Mouse (Mus musculus) ES-E14 (cell line): ENCODE measurements around the gene Krba1. TPM values are rescaled to one million over a fixed set of nuclear protein-coding genes. Genes with fewer than 3 reads are reported as not detected.

Experiments used
- DNase-seq: peaks from one replicate; pipeline ENCODE4 v3.0.0-alpha.2; 2013; ENCODE audit warnings: low read depth, low spot score
- H3K27ac ChIP-seq: 2 replicates; pipeline ENCODE4 v1.5.1; 2012; ENCODE audit warnings: low read depth, mild to moderate bottlenecking, low read length, moderate library complexity, mixed read lengths; ENCODE audit not compliant: poor library complexity, insufficient read depth, severe bottlenecking
- H3K36me3 ChIP-seq: 2 replicates; pipeline ENCODE4 v1.6.1; 2012; ENCODE audit warnings: mild to moderate bottlenecking, low read length, moderate library complexity, mixed read lengths; ENCODE audit not compliant: control insufficient read depth, poor library complexity, insufficient read depth, severe bottlenecking
- H3K4me1 ChIP-seq, 2 experiments: fragments of 150-350 bp in 1 of 2; sonication (generic) in 1 of 2; 2 replicates each; pipeline ENCODE4 v1.6.1; 2012; ENCODE audit warnings: low read length in 2 of 2, mild to moderate bottlenecking in 1 of 2, mixed read lengths in 1 of 2; ENCODE audit not compliant: control insufficient read depth in 2 of 2, insufficient read depth in 2 of 2, poor library complexity in 1 of 2
- H3K4me3 ChIP-seq, 2 experiments: fragments of 150-350 bp in 1 of 2; sonication (generic) in 1 of 2; 2 replicates each; pipeline ENCODE4 v1.5.1; 2012; ENCODE audit warnings: low read length in 2 of 2, low read depth in 1 of 2, mild to moderate bottlenecking in 1 of 2, mixed read lengths in 1 of 2; ENCODE audit not compliant: insufficient read depth in 1 of 2, poor library complexity in 1 of 2, severe bottlenecking in 1 of 2
- H3K9ac ChIP-seq: 2 replicates; pipeline ENCODE4 v1.6.1; 2012; ENCODE audit warnings: low read depth, mild to moderate bottlenecking, low read length, mixed read lengths; ENCODE audit not compliant: poor library complexity, insufficient read depth, severe bottlenecking
- H3K9me3 ChIP-seq: fragments of 150-350 bp; sonication (generic); 2 replicates; pipeline ENCODE4 v1.6.1; 2012; ENCODE audit warnings: low read depth, mild to moderate bottlenecking, low read length; ENCODE audit not compliant: control insufficient read depth, insufficient read depth
- CHD2 ChIP-seq: IDR thresholded peaks from 2 replicates; pipeline ENCODE4 v1.6.1; 2014; ENCODE audit warnings: mild to moderate bottlenecking, low read depth, low read length, inconsistent platforms
- HCFC1 ChIP-seq: IDR thresholded peaks from 2 replicates; pipeline ENCODE4 v1.6.1; 2012; ENCODE audit warnings: low read length, inconsistent platforms, borderline replicate concordance; ENCODE audit not compliant: insufficient read depth
- MAFK ChIP-seq: IDR thresholded peaks from 2 replicates; pipeline ENCODE4 v1.6.1; 2014; ENCODE audit warnings: mild to moderate bottlenecking, low read depth, low read length, inconsistent platforms; ENCODE audit not compliant: insufficient read depth
- ZC3H11A ChIP-seq: IDR thresholded peaks from 2 replicates; pipeline ENCODE4 v1.6.1; 2012; ENCODE audit warnings: low read depth, mild to moderate bottlenecking, inconsistent platforms, low read length, borderline replicate concordance
- ZNF384 ChIP-seq: IDR thresholded peaks from 2 replicates; pipeline ENCODE4 v1.6.1; 2012; ENCODE audit warnings: low read depth, low read length, inconsistent platforms
- in situ Hi-C, 2 experiments: fragments of 600-800 bp; cut with MboI; formaldehyde crosslinking; loops; one replicate each; pipeline ENCODE4 v1.15.1; 2025; ENCODE audit warnings: low sequenced_read_pairs in 2 of 2, inconsistent platforms in 1 of 2; ENCODE audit not compliant: unreplicated experiment in 2 of 2
- total RNA-seq: library from RNA; depleted of rRNA; stranded (reverse); fragments of 300-350 nt; gene quantifications from 2 replicates; pipeline ENCODE4 v1.2.3, GENCODE M21; 2012

Gene Krba1
- total RNA-seq, 1 experiment, result 22.8 TPM

DNA sequence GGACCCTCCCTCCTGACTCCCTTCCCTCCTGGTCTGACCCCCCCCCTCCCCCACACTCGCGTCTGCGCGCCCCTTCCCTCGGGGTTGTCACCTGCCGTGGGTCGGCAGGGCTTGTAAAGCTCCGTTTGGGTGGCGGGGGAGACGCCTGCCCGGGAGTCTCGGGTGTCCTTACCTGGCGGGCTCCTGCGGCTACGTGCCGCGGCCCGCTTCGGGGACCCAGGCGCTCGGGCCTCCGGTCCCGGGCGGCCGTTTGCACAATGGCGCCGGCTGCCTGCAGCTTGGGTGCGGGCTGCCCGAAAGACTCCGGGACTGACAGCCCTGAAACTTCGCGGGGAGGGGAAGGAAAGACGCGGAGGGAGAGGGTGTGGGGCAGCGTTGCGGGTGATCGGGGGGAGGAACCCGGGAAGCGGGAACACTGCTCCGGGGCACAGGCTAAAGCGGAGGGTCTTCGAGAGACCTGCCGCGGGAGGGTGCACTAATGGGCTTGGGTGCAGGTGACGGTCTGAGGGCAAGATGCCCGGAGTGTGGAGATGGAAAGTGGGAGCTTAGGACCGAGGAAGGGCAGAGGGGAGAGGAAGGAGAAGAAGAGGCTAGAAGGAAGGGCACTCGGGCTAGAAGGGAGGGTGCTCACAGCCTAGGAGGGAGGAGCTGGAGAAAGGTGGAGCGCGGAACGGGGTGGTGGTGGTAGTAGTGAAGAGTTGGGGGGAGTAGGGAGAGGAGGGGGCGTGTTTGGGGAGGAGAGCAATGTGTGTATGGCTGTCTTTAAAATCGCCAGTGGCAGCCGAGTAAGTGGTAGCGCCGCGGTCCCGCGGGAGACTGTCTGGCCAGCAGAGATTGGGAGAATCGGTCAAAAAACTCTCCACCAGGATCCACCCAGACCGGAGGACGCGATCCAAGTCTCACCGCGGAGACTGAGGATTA lies 50.1 kb downstream of the Krba1 start, which contains the start of gene Zfp467:
Gene Zfp467, minus strand, starts transcription at position 645 of the 921 bp plus-strand sequence.
- Histone ChIP-seq H3K9me3 (no peaks in the 10 kb centered on the region), H3K36me3 (no peaks in the 10 kb centered on the region), H3K4me3 (peak within 1 kb of the TSS; percentile 71 to 80), H3K4me1 (peaks cover 0 to 13% of the 10 kb centered on the region in 2 experiments; a peak in 2 of 4 replicates), H3K9ac (peak within 1 kb of the TSS; percentile 62), H3K27ac (peak within 1 kb of the TSS; percentile 54; the same call in 1 of the 2 replicates)
- peak; percentile 22 for DNase-seq
- in situ Hi-C loops, result no loop called here
- TF ChIP-seq HCFC1, result no peak
- TF ChIP-seq MAFK, result no peak
- no peak for TF ChIP-seq ZNF384
- TF ChIP-seq CHD2, result no peak
- no peak for TF ChIP-seq ZC3H11A

DNA sequence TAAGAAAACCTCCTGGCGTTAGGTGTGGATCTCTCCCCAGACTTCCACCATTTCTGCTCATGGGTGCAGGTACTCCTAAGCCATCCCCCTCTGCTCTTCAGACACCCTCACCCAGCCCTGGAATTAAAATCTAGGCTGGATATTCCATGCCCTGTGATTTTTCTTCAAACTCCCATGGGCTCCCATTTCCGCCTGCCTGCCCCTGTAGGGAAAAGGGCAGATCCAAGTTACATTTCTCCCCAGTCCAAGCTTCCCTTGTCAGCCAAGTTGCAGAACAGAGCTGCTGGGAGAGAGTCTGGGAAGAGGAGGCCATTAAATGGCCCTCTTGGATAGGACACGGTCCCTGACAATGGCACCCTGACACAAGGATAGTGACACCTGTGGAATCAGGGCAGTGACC lies 50.9 kb downstream of the Krba1 start:
- no peak overlapping the region for H3K27ac ChIP-seq
- in situ Hi-C loops, result no loop called here
- DNase-seq, result no peak
- H3K9me3 ChIP-seq, result no peaks in the 10 kb centered on the region
- H3K9ac ChIP-seq, result no peak overlapping the region
- TF ChIP-seq CHD2, result no peak
- TF ChIP-seq MAFK, result no peak
- no peak for TF ChIP-seq ZNF384
- no peak for TF ChIP-seq HCFC1
- TF ChIP-seq ZC3H11A, result no peak
- H3K36me3 ChIP-seq, result no peaks in the 10 kb centered on the region
- no peak overlapping the region for H3K4me3 ChIP-seq
- peaks cover 0 to 10% of the 10 kb centered on the region in 2 experiments; a peak in 2 of 4 replicates for H3K4me1 ChIP-seq

- Histone ChIP-seq H3K36me3 (no peaks in the 10 kb centered on the region), H3K9me3 (no peaks in the 10 kb centered on the region), H3K4me3 (no peak overlapping the region), H3K9ac (no peak overlapping the region), H3K4me1 (peaks cover 0 to 10% of the 10 kb centered on the region in 2 experiments; a peak in 2 of 4 replicates), H3K27ac (no peak overlapping the region)
- no peak for TF ChIP-seq ZNF384
- no peak for TF ChIP-seq CHD2
- in situ Hi-C loops, result no loop called here
- no peak for DNase-seq
Measured at GRCm38 (mm10) chr6:48446896-48447295, 51.5 kb downstream of the Krba1 start.

- DNase-seq, result no peak
- Histone ChIP-seq H3K4me3 (no peak within 1 kb of the TSS), H3K9me3 (no peaks in the 10 kb centered on the region), H3K27ac (no peak within 1 kb of the TSS), H3K9ac (no peak within 1 kb of the TSS), H3K36me3 (no peaks in the 10 kb centered on the region), H3K4me1 (peaks cover 0 to 10% of the 10 kb centered on the region in 2 experiments; a peak in 2 of 4 replicates)
- in situ Hi-C loops, result no loop called here
- no peak for TF ChIP-seq CHD2
- TF ChIP-seq HCFC1, result no peak
- TF ChIP-seq ZNF384, result no peak
- TF ChIP-seq ZC3H11A, result no peak
- TF ChIP-seq MAFK, result no peak
Measured at GRCm38 (mm10) chr6:48447929-48448328, 52.5 kb downstream of the Krba1 start, which contains the start of gene Sspo. Gene Sspo (plus strand): TSS chr6:48448229.
